Mouse (Mus musculus): ENCODE data around the gene Hist1h4b.

Hist1h4b gene

DNA sequence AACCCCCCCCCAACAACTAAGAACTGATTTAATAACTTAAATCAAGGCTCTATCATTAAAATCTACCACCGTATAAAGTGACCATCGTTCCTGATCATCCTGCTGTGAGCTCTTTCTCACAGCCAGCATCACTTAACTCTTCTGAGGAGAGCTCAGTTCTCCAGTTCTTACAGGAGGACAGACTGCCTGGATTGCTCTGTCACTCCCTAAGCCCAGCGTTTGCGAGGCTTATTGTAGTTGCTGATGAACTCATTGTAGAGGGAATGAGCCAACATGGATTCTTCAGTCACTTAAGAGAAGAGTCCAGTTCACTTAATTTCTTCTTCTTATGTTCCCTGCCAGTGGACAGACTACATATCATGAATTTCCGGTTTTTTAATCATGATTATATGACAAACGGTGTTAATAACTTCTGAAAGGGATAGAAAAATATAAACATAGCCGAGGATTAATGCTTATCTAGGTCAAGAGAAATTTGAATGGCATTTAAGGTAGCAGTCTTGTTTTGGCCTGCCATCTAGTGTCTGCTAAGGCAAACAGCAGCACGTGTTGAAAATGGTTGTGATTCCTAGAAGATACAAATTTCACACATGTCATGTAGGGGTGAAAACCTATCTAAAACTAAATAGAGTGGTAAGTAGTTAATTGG is 24.5 kb upstream of the Hist1h4b start:
- peak; percentile 79 for DNase-seq (ENCODE audit: low read depth, low spot score)
- Histone ChIP-seq H3K27me3 (ENCODE audit: control insufficient read depth, insufficient read depth, low read length, poor library complexity, severe bottlenecking) (no peaks in the 10 kb centered on the region), H3K36me3 (ENCODE audit: control insufficient read depth, insufficient read depth, low read length, poor library complexity, severe bottlenecking) (no peaks in the 10 kb centered on the region)

DNA sequence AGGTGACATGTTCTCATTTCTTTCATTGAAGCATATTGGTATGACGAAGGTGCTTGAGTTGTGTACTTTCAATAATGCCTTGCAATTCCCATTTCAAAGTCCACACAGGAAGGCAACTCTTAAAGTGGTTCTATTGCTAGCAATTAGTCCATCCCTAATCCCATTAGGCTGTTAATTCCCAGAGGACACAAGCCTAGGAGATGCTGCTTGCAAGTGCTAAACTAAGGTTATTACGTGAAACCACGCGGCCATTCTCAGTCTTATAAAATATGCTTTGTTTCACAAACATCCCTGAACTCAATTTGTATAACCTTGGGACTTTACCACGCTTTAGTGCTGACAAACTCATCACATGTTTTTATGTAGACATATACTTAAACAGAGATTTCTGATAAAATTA is 19.7 kb upstream of the Hist1h4b start:
- DNase-seq (ENCODE audit: low read depth, low spot score): no peak
- no peaks in the 10 kb centered on the region for H3K36me3 ChIP-seq (ENCODE audit: control insufficient read depth, insufficient read depth, low read length, poor library complexity, severe bottlenecking)
- H3K27me3 ChIP-seq (ENCODE audit: control insufficient read depth, insufficient read depth, low read length, poor library complexity, severe bottlenecking): no peaks in the 10 kb centered on the region

DNA sequence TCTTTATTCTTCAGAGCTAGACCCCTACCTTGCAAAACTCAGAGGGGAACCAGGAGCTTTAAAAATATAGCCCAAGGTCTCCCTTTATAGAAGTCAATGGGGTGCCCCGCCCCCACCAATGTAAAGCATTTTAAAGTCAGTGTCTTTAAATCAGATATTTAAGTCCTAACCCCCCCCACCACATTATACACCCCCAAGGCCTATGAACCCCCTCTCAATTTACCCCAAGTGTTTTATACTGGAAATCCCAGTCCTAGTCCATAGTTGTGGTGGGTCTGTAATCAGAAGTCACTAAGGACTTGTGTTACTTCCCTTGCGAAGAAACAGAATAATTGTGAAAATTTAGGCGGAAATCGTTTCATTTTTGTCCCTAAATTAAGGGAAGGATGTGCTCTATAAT is 18.8 kb upstream of the Hist1h4b start:
- H3K27me3 ChIP-seq (ENCODE audit: control insufficient read depth, insufficient read depth, low read length, poor library complexity, severe bottlenecking): no peaks in the 10 kb centered on the region
- DNase-seq (ENCODE audit: low read depth, low spot score): peak; percentile 25

DNA sequence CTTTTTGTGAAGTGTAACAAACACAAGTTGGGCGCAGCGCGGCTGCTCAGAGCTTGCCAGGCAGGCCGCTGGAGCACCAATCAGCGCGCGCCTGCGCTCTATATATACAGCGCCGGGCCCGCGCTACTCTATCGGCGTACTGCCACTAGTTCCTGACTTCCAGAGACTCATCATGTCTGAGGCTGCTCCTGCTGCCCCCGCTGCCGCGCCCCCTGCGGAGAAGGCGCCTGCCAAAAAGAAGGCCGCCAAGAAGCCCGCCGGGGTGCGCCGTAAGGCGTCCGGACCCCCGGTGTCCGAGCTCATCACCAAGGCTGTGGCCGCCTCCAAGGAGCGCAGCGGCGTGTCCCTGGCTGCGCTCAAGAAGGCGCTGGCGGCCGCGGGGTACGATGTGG is 18.1 kb upstream of the Hist1h4b start, which contains the start of gene Hist1h1c:
Hist1h1c (plus strand) TSS at position 132 of the 392 bp plus-strand sequence.
- DNase-seq (ENCODE audit: low read depth, low spot score): peak; percentile 95
- no peaks in the 10 kb centered on the region for H3K27me3 ChIP-seq (ENCODE audit: control insufficient read depth, insufficient read depth, low read length, poor library complexity, severe bottlenecking)
- 0 out of 2 replicates have a peak, but pooled peaks cover 2% of the 10 kb centered on the region for H3K36me3 ChIP-seq (ENCODE audit: control insufficient read depth, insufficient read depth, low read length, poor library complexity, severe bottlenecking)

More for the DNA sequence above, 18.8 kb upstream of the Hist1h4b start:
- 0 out of 2 replicates have a peak, but pooled peaks cover 2% of the 10 kb centered on the region for H3K36me3 ChIP-seq (ENCODE audit: control insufficient read depth, insufficient read depth, low read length, poor library complexity, severe bottlenecking)

DNA sequence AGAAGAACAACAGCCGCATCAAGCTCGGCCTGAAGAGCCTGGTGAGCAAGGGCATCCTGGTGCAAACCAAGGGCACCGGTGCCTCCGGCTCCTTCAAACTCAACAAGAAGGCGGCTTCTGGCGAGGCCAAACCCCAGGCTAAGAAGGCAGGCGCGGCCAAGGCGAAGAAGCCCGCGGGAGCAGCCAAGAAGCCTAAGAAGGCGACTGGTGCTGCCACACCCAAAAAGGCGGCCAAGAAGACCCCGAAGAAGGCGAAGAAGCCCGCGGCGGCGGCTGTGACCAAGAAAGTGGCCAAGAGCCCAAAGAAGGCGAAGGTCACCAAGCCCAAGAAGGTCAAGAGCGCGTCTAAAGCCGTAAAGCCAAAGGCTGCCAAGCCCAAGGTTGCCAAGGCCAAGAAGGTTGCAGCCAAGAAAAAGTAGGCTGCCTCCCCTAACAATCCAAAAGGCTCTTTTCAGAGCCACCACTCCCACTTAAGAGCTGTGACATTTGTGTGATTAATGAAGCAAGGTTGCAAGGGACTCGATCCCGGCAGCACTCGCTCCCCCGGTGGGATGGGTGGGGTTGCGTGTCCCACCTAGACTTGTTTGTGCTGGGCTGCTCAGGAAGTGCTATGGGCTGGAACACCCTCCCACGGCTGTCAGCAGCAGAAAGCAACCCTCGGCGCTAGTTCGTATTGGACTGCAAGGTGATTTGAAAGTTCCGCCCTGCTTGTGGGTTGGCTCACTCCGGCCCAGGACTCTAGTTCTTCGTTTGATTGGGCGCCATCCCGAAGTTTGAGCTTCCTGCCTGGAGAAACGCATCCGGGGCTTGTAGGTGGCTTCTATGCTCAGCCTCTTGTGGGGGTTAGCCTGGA is 17.5 kb upstream of the Hist1h4b start:
- DNase-seq (ENCODE audit: low read depth, low spot score): peak; percentile 94
- Histone ChIP-seq H3K27me3 (ENCODE audit: control insufficient read depth, insufficient read depth, low read length, poor library complexity, severe bottlenecking) (no peaks in the 10 kb centered on the region), H3K36me3 (ENCODE audit: control insufficient read depth, insufficient read depth, low read length, poor library complexity, severe bottlenecking) (0 out of 2 replicates have a peak, but pooled peaks cover 2% of the 10 kb centered on the region)

DNA sequence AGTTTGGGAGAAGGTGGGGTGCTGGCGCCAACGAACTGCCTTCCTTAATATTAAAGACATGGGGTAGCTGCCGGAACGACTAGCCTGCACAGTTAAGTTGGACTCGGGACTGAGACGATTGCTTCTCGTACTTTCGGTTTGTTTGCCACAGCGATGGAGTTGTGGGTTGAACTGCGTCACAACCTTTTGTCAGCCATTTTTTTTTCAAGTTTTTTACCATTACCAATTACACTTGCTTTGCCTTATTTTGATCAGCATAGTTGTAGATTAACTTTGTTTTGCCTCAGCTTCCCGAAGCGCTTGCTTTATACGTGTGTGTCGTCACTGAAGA is 16.9 kb upstream of the Hist1h4b start:
- H3K27me3 ChIP-seq (ENCODE audit: control insufficient read depth, insufficient read depth, low read length, poor library complexity, severe bottlenecking): no peaks in the 10 kb centered on the region
- 0 out of 2 replicates have a peak, but pooled peaks cover 2% of the 10 kb centered on the region for H3K36me3 ChIP-seq (ENCODE audit: control insufficient read depth, insufficient read depth, low read length, poor library complexity, severe bottlenecking)
- peak; percentile 90 for DNase-seq (ENCODE audit: low read depth, low spot score)

DNA sequence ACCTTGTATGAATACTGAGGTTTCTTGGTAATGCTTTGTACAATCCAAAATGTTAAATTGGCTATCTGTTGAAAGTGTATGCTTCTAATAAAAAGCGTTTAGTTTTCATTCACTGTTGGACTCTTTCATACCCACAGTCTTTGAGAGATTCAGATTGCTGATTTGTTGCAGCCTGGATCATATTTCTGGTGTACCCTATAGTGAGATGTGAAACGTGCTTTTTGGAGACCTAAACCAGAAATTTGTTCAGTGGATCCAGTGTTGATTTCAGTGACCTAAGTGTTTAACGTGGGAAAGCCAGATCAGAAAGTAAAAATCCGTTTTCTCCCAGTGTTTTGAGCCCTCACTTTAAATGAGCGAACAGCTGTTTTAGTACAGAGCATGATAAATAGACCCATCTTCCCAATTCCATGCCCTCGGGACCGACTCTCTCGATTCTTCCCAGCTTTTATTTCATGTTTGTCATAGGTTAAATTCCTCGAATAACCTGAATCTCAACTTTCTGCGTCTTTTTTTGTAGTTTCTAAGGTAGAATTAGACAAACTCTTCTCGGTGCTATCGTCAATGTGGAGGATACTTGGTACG is 16.5 kb upstream of the Hist1h4b start:
- DNase-seq (ENCODE audit: low read depth, low spot score): no peak
- H3K36me3 ChIP-seq (ENCODE audit: control insufficient read depth, insufficient read depth, low read length, poor library complexity, severe bottlenecking): 0 out of 2 replicates have a peak, but pooled peaks cover 2% of the 10 kb centered on the region
- H3K27me3 ChIP-seq (ENCODE audit: control insufficient read depth, insufficient read depth, low read length, poor library complexity, severe bottlenecking): no peaks in the 10 kb centered on the region

DNA sequence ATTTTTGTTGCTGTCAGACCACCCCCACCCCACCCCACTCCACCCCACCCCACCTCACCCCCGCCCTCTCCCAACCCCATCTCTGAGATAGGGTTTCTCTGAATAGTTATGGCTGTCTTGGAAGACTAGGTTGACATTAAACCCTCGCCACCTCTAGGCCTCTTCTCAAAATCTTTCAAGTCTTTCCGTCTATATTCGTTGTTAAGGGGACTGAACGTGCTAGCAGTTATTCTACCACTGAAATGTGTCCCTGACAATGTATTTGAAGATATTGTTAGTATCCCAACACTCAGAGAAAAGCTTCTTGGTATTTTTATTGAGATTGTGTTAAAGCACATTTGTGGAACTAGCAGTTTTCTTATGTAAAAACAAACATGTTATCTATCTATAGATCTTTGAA is 15.9 kb upstream of the Hist1h4b start:
- no peaks in the 10 kb centered on the region for H3K27me3 ChIP-seq (ENCODE audit: control insufficient read depth, insufficient read depth, low read length, poor library complexity, severe bottlenecking)
- H3K36me3 ChIP-seq (ENCODE audit: control insufficient read depth, insufficient read depth, low read length, poor library complexity, severe bottlenecking): 0 out of 2 replicates have a peak, but pooled peaks cover 2% of the 10 kb centered on the region
- DNase-seq (ENCODE audit: low read depth, low spot score): no peak

DNA sequence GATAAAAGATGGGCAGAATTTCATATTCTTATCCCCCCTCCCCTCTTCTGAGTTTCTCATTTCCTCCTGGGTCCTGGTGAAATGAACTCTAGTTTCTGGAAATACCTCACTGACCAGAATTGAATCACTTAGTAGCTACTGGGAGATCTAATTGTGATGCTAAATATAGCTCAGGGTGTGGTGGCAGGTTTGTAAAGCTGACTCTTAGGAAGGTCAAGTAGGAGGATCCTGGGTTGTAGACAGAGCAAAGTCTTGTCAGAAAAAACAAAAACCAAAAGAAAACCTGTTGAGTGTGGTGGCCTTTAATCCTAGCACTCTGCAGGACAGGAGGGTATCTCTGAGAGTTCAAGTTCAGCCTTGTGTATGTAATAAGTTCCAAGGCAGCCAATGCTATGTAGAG is 14.8 kb upstream of the Hist1h4b start:
- H3K36me3 ChIP-seq (ENCODE audit: control insufficient read depth, insufficient read depth, low read length, poor library complexity, severe bottlenecking): 0 out of 2 replicates have a peak, but pooled peaks cover 2% of the 10 kb centered on the region
- DNase-seq (ENCODE audit: low read depth, low spot score): no peak
- H3K27me3 ChIP-seq (ENCODE audit: control insufficient read depth, insufficient read depth, low read length, poor library complexity, severe bottlenecking): no peaks in the 10 kb centered on the region

DNA sequence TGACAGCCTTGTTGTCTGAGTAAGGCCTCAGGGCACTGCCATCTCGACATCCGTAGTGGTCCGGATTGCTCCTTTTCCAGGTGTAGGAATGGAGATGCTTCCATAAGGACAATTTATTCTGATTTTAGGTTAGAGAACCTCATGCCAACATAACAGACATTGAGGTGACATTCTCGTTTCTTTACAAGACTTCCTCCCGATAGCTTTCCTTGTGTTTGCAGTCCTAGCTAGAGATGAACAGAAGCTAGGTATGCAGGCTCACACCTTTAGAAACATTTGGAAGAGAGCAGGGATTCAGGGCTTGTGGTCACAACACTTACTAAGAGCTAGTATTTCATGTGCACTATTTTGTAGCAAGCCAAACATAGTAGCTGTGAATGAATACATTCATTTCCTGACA is 13.6 kb upstream of the Hist1h4b start:
- Histone ChIP-seq H3K27me3 (ENCODE audit: control insufficient read depth, insufficient read depth, low read length, poor library complexity, severe bottlenecking) (no peaks in the 10 kb centered on the region), H3K36me3 (ENCODE audit: control insufficient read depth, insufficient read depth, low read length, poor library complexity, severe bottlenecking) (0 out of 2 replicates have a peak, but pooled peaks cover 2% of the 10 kb centered on the region)
- no peak for DNase-seq (ENCODE audit: low read depth, low spot score)

DNA sequence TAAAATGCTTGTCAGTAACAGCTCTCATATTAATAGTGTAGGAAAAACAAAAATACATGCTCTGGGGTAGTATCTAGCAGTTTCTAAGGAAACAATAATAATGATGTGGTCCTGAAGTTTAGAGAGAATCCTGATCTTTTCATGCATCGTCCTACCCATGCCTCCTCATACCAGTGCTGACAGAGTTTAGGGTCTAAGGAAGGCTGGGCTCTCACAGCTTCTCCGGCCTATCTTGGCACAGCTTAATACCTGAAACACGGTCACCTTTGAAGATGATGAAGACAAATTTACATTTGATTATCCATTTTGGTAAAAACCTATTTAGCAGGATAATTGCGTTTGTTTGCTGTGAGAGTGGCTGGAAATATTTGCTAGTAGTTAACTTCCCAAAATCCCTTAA is 12.8 kb upstream of the Hist1h4b start:
- Histone ChIP-seq H3K27me3 (ENCODE audit: control insufficient read depth, insufficient read depth, low read length, poor library complexity, severe bottlenecking) (no peaks in the 10 kb centered on the region), H3K36me3 (ENCODE audit: control insufficient read depth, insufficient read depth, low read length, poor library complexity, severe bottlenecking) (0 out of 2 replicates have a peak, but pooled peaks cover 2% of the 10 kb centered on the region)
- no peak for DNase-seq (ENCODE audit: low read depth, low spot score)

DNA sequence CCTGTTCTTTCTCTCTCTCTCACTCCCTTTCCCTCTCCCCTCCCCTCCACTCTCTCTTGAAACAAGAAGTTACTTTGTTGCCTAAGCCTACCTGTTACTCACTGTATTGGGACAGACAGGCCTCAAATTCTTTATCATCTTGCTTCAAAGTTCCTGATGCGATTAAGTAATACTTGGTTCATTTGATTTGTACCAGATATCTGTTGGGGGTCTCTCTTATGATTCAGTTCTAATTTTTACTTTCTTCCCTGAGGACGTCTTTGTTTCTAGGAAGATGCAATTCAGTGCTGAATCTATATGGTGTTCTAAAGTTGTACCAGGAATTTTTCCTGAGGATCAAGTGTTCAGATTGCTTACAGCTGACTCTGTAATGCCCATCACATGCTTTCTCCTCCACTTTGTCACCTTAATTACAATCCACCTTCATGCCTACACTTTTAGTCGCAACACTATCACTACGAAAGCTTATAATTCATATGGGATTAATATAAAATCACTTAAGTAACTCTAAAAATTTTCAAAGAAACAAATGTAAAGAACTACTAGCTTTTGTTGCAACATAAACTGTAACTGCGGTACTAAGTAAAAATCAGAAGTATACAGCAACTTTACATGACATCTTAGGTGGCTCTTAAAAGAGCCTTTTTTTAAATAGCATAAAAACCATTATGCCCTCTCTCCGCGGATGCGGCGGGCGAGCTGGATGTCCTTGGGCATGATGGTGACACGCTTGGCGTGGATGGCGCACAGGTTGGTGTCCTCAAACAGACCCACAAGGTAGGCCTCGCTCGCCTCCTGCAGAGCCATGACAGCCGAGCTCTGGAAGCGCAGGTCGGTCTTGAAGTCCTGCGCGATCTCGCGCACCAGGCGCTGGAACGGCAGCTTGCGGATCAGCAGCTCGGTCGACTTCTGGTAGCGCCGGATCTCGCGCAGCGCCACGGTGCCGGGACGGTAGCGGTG is 12.1 kb upstream of the Hist1h4b start:
- no peak for DNase-seq (ENCODE audit: low read depth, low spot score)
- no peaks in the 10 kb centered on the region for H3K27me3 ChIP-seq (ENCODE audit: control insufficient read depth, insufficient read depth, low read length, poor library complexity, severe bottlenecking)
- 0 out of 2 replicates have a peak, but pooled peaks cover 2% of the 10 kb centered on the region for H3K36me3 ChIP-seq (ENCODE audit: control insufficient read depth, insufficient read depth, low read length, poor library complexity, severe bottlenecking)

DNA sequence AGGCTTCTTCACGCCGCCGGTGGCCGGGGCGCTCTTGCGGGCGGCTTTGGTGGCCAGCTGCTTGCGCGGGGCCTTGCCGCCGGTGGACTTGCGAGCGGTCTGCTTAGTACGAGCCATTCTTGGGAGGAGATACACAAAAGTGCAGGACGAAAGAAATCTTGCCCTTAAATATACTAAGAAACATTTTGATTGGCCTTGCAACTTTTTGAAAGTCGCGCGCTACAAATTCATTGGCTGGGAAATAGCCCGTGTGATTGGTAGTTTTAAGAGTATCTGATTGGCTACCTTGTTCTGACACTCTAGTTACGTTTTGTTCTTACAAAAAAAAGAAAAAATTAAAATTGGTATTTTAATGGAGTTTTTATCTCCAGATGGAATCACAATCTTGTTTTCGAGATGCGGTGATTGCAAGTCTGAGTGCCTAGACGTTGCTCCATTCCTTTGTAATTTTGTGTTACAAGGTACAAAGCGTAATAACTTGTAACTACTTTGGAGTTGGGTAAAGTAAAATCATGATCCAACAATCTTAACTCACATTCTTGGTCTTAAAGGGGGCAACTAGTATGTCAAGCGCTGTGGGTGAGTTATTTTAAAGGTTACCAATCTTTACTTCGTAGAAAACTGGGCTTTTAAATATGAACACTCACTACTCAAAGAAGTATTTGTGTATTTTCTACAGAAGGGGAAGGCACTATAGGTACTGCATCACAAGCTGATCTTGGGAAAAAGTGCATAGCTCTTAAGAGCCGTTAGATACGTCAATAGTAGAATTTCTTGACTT is 11.2 kb upstream of the Hist1h4b start, which contains the start of gene Hist1h3c:
Hist1h3c (minus strand) TSS at position 222 of the 781 bp plus-strand sequence.
- peak; percentile 92 for DNase-seq (ENCODE audit: low read depth, low spot score)
- no peaks in the 10 kb centered on the region for H3K27me3 ChIP-seq (ENCODE audit: control insufficient read depth, insufficient read depth, low read length, poor library complexity, severe bottlenecking)
- H3K36me3 ChIP-seq (ENCODE audit: control insufficient read depth, insufficient read depth, low read length, poor library complexity, severe bottlenecking): 0 out of 2 replicates have a peak, but pooled peaks cover 2% of the 10 kb centered on the region
